23 mouse cellular contexts compared by ENCODE assay signal in genomic region chr12:9254301-9254860, GRCm38 (mm10).
A peak's percentile ranks its signal among the peaks of the same experiment; 100 is the strongest.
DNase-seq lines count a peak whose midpoint lies in the region; ATAC-seq lines count a peak whose summit lies in the region.
"Had no signal": no experiment of that assay in that cellular context is flagged by ENCODE, and none has a peak within 500 bp of the region (broad histone marks: within the 10 kb centered on the region; RNA-seq: fewer than 3 reads in every experiment).

No protein-coding gene starts in this region.

- no peak overlapping the region for H3K27ac ChIP-seq in heart, embryonic 10.5 days
- no peak overlapping the region for H3K27ac ChIP-seq in midbrain, embryonic 15.5 days
- H3K27ac ChIP-seq in midbrain, embryonic 11.5 days (ENCODE audit: low read depth, low read length) = no peak overlapping the region
- H3K27ac ChIP-seq: heart, embryonic 15.5 days; hindbrain, embryonic 10.5 days; kidney, embryonic 15.5 days; limb, embryonic 13.5 days; liver, embryonic 15.5 days; stomach, postnatal 0 days had no signal

- no peak overlapping the region for H3K4me2 ChIP-seq in midbrain, embryonic 15.5 days
- H3K4me2 ChIP-seq in midbrain, embryonic 11.5 days = no peak overlapping the region
- H3K4me2 ChIP-seq: heart, embryonic 15.5 days; limb, embryonic 13.5 days; liver, embryonic 15.5 days had no signal

- H3K4me1 ChIP-seq in heart, embryonic 10.5 days = peaks cover 7% of the 10 kb centered on the region
- no peaks in the 10 kb centered on the region for H3K4me1 ChIP-seq in midbrain, embryonic 15.5 days
- no peaks in the 10 kb centered on the region for H3K4me1 ChIP-seq in midbrain, embryonic 11.5 days (ENCODE audit: control insufficient read depth, insufficient read depth, low read length)
- H3K4me1 ChIP-seq: liver, embryonic 15.5 days had no signal

- no peaks in the 10 kb centered on the region for H3K9me3 ChIP-seq in heart, embryonic 10.5 days
- H3K9me3 ChIP-seq in midbrain, embryonic 15.5 days = no peaks in the 10 kb centered on the region
- no peaks in the 10 kb centered on the region for H3K9me3 ChIP-seq in midbrain, embryonic 11.5 days (ENCODE audit: control insufficient read depth, low read length)
- H3K9me3 ChIP-seq: heart, embryonic 15.5 days; hindbrain, embryonic 10.5 days; kidney, embryonic 15.5 days; limb, embryonic 13.5 days; liver, embryonic 15.5 days had no signal

- no peaks in the 10 kb centered on the region for H3K27me3 ChIP-seq in heart, embryonic 10.5 days (ENCODE audit: insufficient read depth, poor library complexity, severe bottlenecking)
- no peaks in the 10 kb centered on the region for H3K27me3 ChIP-seq in midbrain, embryonic 15.5 days (replicated peaks)
- H3K27me3 ChIP-seq in midbrain, embryonic 11.5 days (ENCODE audit: control insufficient read depth, insufficient read depth, low read length) = no peaks in the 10 kb centered on the region
- H3K27me3 ChIP-seq: heart, embryonic 15.5 days; liver, embryonic 15.5 days; Patski had no signal

- H3K36me3 ChIP-seq in heart, embryonic 10.5 days = no peaks in the 10 kb centered on the region
- H3K36me3 ChIP-seq in midbrain, embryonic 15.5 days (replicated peaks) = no peaks in the 10 kb centered on the region
- H3K36me3 ChIP-seq in midbrain, embryonic 11.5 days (ENCODE audit: control insufficient read depth, insufficient read depth, low read length) = no peaks in the 10 kb centered on the region
- H3K36me3 ChIP-seq: heart, embryonic 15.5 days; hindbrain, embryonic 10.5 days; kidney, embryonic 15.5 days; limb, embryonic 13.5 days; liver, embryonic 15.5 days had no signal

- WGBS in heart, embryonic 10.5 days = 81% methylated on average over 6 of the region's 6 CpGs
- WGBS in midbrain, embryonic 15.5 days = 62% methylated on average over 6 of the region's 6 CpGs
- 80% methylated on average over 6 of the region's 6 CpGs for WGBS in midbrain, embryonic 11.5 days

- peak; percentile 52 for DNase-seq in heart, adult 11 months
- no peak for DNase-seq in heart, embryonic 10.5 days (ENCODE audit: low spot score)
- no peak for DNase-seq in midbrain, embryonic 11.5 days (ENCODE audit: low spot score, missing footprints)
- peak; percentile 55 for DNase-seq in NIH3T3 (ENCODE audit: low read depth)
- DNase-seq in layer of hippocampus, adult 8-10 months (ENCODE audit: low spot score in 2 of 2) = peak; percentile 23 to 52
- no peak for DNase-seq in adrenal gland, adult 18-20 months (ENCODE audit: low spot score in 2 of 2)
- DNase-seq: adrenal gland, postnatal 36 days; B cell, adult 2 months; cerebellum, adult 9-10 months; heart, adult 18-20 months; thymus, postnatal 25 days had no signal

- H3K4me3 ChIP-seq in heart, embryonic 10.5 days = no peak overlapping the region
- no peak overlapping the region for H3K4me3 ChIP-seq in midbrain, embryonic 15.5 days
- no peak overlapping the region for H3K4me3 ChIP-seq in midbrain, embryonic 11.5 days (ENCODE audit: low read depth, low read length)
- H3K4me3 ChIP-seq: heart, embryonic 15.5 days; hindbrain, embryonic 10.5 days; kidney, embryonic 15.5 days; limb, embryonic 13.5 days; liver, embryonic 15.5 days had no signal

- ATAC-seq in midbrain, embryonic 15.5 days (replicated peaks) = peak; percentile 63; the same call in 1 of the 2 replicates
- no peak for ATAC-seq in midbrain, embryonic 11.5 days (ENCODE audit: low FRiP score)
- no peak for ATAC-seq in inflammation-experienced regulatory T-cells, adult 6 months
- ATAC-seq: activated CD4-positive, CD25-positive, alpha-beta regulatory T cell, adult 4 months; forebrain, embryonic 14.5 days; lung, postnatal 0 days; Patski had no signal

- H3K9ac ChIP-seq in midbrain, embryonic 15.5 days = no peak overlapping the region
- no peak overlapping the region for H3K9ac ChIP-seq in midbrain, embryonic 11.5 days (ENCODE audit: low read length)
- H3K9ac ChIP-seq: heart, embryonic 15.5 days; kidney, embryonic 15.5 days; limb, embryonic 13.5 days; liver, embryonic 15.5 days had no signal

Comparison
In these comparisons a context has a peak if more than half of its experiments do, and no peak if none do; other contexts are left out.
1. DNase-seq: peak in heart, adult 11 months (single experiment), NIH3T3 (single experiment) and layer of hippocampus, adult 8-10 months (2 of 2); none in heart, embryonic 10.5 days (single experiment), midbrain, embryonic 11.5 days (single experiment) and adrenal gland, adult 18-20 months (0 of 2).